Mouse (Mus musculus): Measurements from ENCODE around the gene Gm21992. TPM values are rescaled to one million over a fixed set of nuclear protein-coding genes. Genes with fewer than 3 reads are reported as not detected.

Gene Gm21992
- polyA plus RNA-seq, 1 experiment: 9.0 TPM

GRCm38 (mm10) chr19:4701221-4701620 lies 110.2 kb downstream of the Gm21992 start:
- Histone ChIP-seq H3K27ac (ENCODE audit: insufficient read depth, low read depth, low read length) (no peak overlapping the region), H3K4me3 (ENCODE audit: insufficient read depth, low read length) (no peak overlapping the region), H3K4me1 (ENCODE audit: control insufficient read depth, insufficient read depth, low read length) (peaks cover 11% of the 10 kb centered on the region)
- TF ChIP-seq POLR2A (IDR thresholded peaks at IDR 0.05; ENCODE audit: borderline replicate concordance, low read depth, low read length): no peak
- TF ChIP-seq CTCF (IDR thresholded peaks at IDR 0.05; ENCODE audit: low read depth, low read length): no peak

- Histone ChIP-seq H3K27ac (ENCODE audit: insufficient read depth, low read depth, low read length) (no peak overlapping the region), H3K4me1 (ENCODE audit: control insufficient read depth, insufficient read depth, low read length) (peaks cover 11% of the 10 kb centered on the region), H3K4me3 (ENCODE audit: insufficient read depth, low read length) (no peak overlapping the region)
- TF ChIP-seq CTCF (IDR thresholded peaks at IDR 0.05; ENCODE audit: low read depth, low read length) (no peak), POLR2A (IDR thresholded peaks at IDR 0.05; ENCODE audit: borderline replicate concordance, low read depth, low read length) (no peak)
Measured at GRCm38 (mm10) chr19:4700656-4701055, 110.8 kb downstream of the Gm21992 start.

- H3K27ac ChIP-seq (ENCODE audit: insufficient read depth, low read depth, low read length): no peak overlapping the region
- H3K4me3 ChIP-seq (ENCODE audit: insufficient read depth, low read length): no peak overlapping the region
- TF ChIP-seq POLR2A (IDR thresholded peaks at IDR 0.05; ENCODE audit: borderline replicate concordance, low read depth, low read length) (no peak), CTCF (IDR thresholded peaks at IDR 0.05; ENCODE audit: low read depth, low read length) (no peak)
- peaks cover 11% of the 10 kb centered on the region for H3K4me1 ChIP-seq (ENCODE audit: control insufficient read depth, insufficient read depth, low read length)
Measured at GRCm38 (mm10) chr19:4699821-4700220, 111.6 kb downstream of the Gm21992 start.

- no peak for TF ChIP-seq CTCF (IDR thresholded peaks at IDR 0.05; ENCODE audit: low read depth, low read length)
- TF ChIP-seq POLR2A (IDR thresholded peaks at IDR 0.05; ENCODE audit: borderline replicate concordance, low read depth, low read length): no peak
- no peak overlapping the region for H3K4me3 ChIP-seq (ENCODE audit: insufficient read depth, low read length)
- H3K27ac ChIP-seq (ENCODE audit: insufficient read depth, low read depth, low read length): no peak overlapping the region
- peaks cover 11% of the 10 kb centered on the region for H3K4me1 ChIP-seq (ENCODE audit: control insufficient read depth, insufficient read depth, low read length)
Measured at GRCm38 (mm10) chr19:4698856-4699255, 112.6 kb downstream of the Gm21992 start.

GRCm38 (mm10) chr19:4698205-4698677 lies 113.2 kb downstream of the Gm21992 start, which contains the start of gene Gm960:
Gm960 (minus strand) TSS chr19:4698668.
- Histone ChIP-seq H3K4me3 (ENCODE audit: insufficient read depth, low read length) (peak within 1 kb of the TSS; percentile 53), H3K4me1 (ENCODE audit: control insufficient read depth, insufficient read depth, low read length) (peaks cover 11% of the 10 kb centered on the region), H3K27ac (ENCODE audit: insufficient read depth, low read depth, low read length) (no peak within 1 kb of the TSS)
- no peak for TF ChIP-seq POLR2A (IDR thresholded peaks at IDR 0.05; ENCODE audit: borderline replicate concordance, low read depth, low read length)
- no peak for TF ChIP-seq CTCF (IDR thresholded peaks at IDR 0.05; ENCODE audit: low read depth, low read length)

- TF ChIP-seq CTCF (IDR thresholded peaks at IDR 0.05; ENCODE audit: low read depth, low read length) (no peak), POLR2A (IDR thresholded peaks at IDR 0.05; ENCODE audit: borderline replicate concordance, low read depth, low read length) (no peak)
- no peak overlapping the region for H3K27ac ChIP-seq (ENCODE audit: insufficient read depth, low read depth, low read length)
- H3K4me3 ChIP-seq (ENCODE audit: insufficient read depth, low read length): peak overlapping the region; percentile 53
- H3K4me1 ChIP-seq (ENCODE audit: control insufficient read depth, insufficient read depth, low read length): peaks cover 11% of the 10 kb centered on the region
Measured at GRCm38 (mm10) chr19:4697721-4698120, 113.7 kb downstream of the Gm21992 start.

GRCm38 (mm10) chr19:4697121-4697520 lies 114.3 kb downstream of the Gm21992 start:
- Histone ChIP-seq H3K4me1 (ENCODE audit: control insufficient read depth, insufficient read depth, low read length) (peaks cover 11% of the 10 kb centered on the region), H3K4me3 (ENCODE audit: insufficient read depth, low read length) (no peak overlapping the region), H3K27ac (ENCODE audit: insufficient read depth, low read depth, low read length) (no peak overlapping the region)
- TF ChIP-seq CTCF (IDR thresholded peaks at IDR 0.05; ENCODE audit: low read depth, low read length): no peak
- TF ChIP-seq POLR2A (IDR thresholded peaks at IDR 0.05; ENCODE audit: borderline replicate concordance, low read depth, low read length): no peak

- Histone ChIP-seq H3K4me3 (ENCODE audit: insufficient read depth, low read length) (no peak overlapping the region), H3K4me1 (ENCODE audit: control insufficient read depth, insufficient read depth, low read length) (peaks cover 4% of the 10 kb centered on the region), H3K27ac (ENCODE audit: insufficient read depth, low read depth, low read length) (no peak overlapping the region)
- TF ChIP-seq CTCF (IDR thresholded peaks at IDR 0.05; ENCODE audit: low read depth, low read length): no peak
- no peak for TF ChIP-seq POLR2A (IDR thresholded peaks at IDR 0.05; ENCODE audit: borderline replicate concordance, low read depth, low read length)
Measured at GRCm38 (mm10) chr19:4694346-4694745, 117.1 kb downstream of the Gm21992 start.

Other genes starting within 250 kb of the Gm21992 start
- gene Lrfn4, start 195.9 kb downstream of the Gm21992 start, polyA plus RNA-seq (2012; ENCODE audit: insufficient read depth, insufficient read length, missing spikeins): 0.50 and 0.73 TPM in 2 replicates
- 25.5 and 33.7 TPM in 2 replicates for gene Rce1, start 186.0 kb downstream of the Gm21992 start, polyA plus RNA-seq (2012; ENCODE audit: insufficient read depth, insufficient read length, missing spikeins)
- gene Gm960, start 112.9 kb downstream of the Gm21992 start, polyA plus RNA-seq (2012; ENCODE audit: insufficient read depth, insufficient read length, missing spikeins): not detected in 2 replicates
- not detected in 2 replicates for gene Sptbn2, start 100.4 kb downstream of the Gm21992 start, polyA plus RNA-seq (2012; ENCODE audit: insufficient read depth, insufficient read length, missing spikeins)
- 6.2 and 7.7 TPM in 2 replicates for gene Rbm4b, start 55.1 kb downstream of the Gm21992 start, polyA plus RNA-seq (2012; ENCODE audit: insufficient read depth, insufficient read length, missing spikeins)
- 18.5 and 18.6 TPM in 2 replicates for gene Rbm4, start 17.7 kb downstream of the Gm21992 start, polyA plus RNA-seq (2012; ENCODE audit: insufficient read depth, insufficient read length, missing spikeins)
- 21.0 and 22.9 TPM in 2 replicates for gene Rbm14, start within 50 bp of the Gm21992 start, polyA plus RNA-seq (2012; ENCODE audit: insufficient read depth, insufficient read length, missing spikeins)
- 42.5 and 42.8 TPM in 2 replicates for gene Ccs, start 27.7 kb upstream of the Gm21992 start, polyA plus RNA-seq (2012; ENCODE audit: insufficient read depth, insufficient read length, missing spikeins)
- gene Ccdc87, start 27.8 kb upstream of the Gm21992 start, polyA plus RNA-seq (2012; ENCODE audit: insufficient read depth, insufficient read length, missing spikeins): not detected in 2 replicates
- gene Ctsf, start 43.5 kb upstream of the Gm21992 start, polyA plus RNA-seq (2012; ENCODE audit: insufficient read depth, insufficient read length, missing spikeins): 23.6 and 29.5 TPM in 2 replicates
- gene Actn3, start 66.3 kb upstream of the Gm21992 start, polyA plus RNA-seq (2012; ENCODE audit: insufficient read depth, insufficient read length, missing spikeins): 0.56 TPM in 1 of 2 replicates, not detected in the other
- 12.0 and 14.2 TPM in 2 replicates for gene Zdhhc24, start 67.1 kb upstream of the Gm21992 start, polyA plus RNA-seq (2012; ENCODE audit: insufficient read depth, insufficient read length, missing spikeins)
- gene Bbs1, start 95.0 kb upstream of the Gm21992 start, polyA plus RNA-seq (2012; ENCODE audit: insufficient read depth, insufficient read length, missing spikeins): 2.0 and 3.0 TPM in 2 replicates
- gene Dpp3, start 116.7 kb upstream of the Gm21992 start, polyA plus RNA-seq (2012; ENCODE audit: insufficient read depth, insufficient read length, missing spikeins): 39.7 and 62.7 TPM in 2 replicates
- 4.6 and 5.4 TPM in 2 replicates for gene Peli3, start 131.5 kb upstream of the Gm21992 start, polyA plus RNA-seq (2012; ENCODE audit: insufficient read depth, insufficient read length, missing spikeins)
- 45.6 and 53.2 TPM in 2 replicates for gene Mrpl11, start 150.5 kb upstream of the Gm21992 start, polyA plus RNA-seq (2012; ENCODE audit: insufficient read depth, insufficient read length, missing spikeins)
- 1.3 and 1.6 TPM in 2 replicates for gene Npas4, start 178.7 kb upstream of the Gm21992 start, polyA plus RNA-seq (2012; ENCODE audit: insufficient read depth, insufficient read length, missing spikeins)
- gene Slc29a2, start 212.2 kb upstream of the Gm21992 start, polyA plus RNA-seq (2012; ENCODE audit: insufficient read depth, insufficient read length, missing spikeins): 0.91 and 1.2 TPM in 2 replicates
- gene B4gat1, start 227.2 kb upstream of the Gm21992 start, polyA plus RNA-seq (2012; ENCODE audit: insufficient read depth, insufficient read length, missing spikeins): 23.3 and 30.4 TPM in 2 replicates
- 1.6 and 2.2 TPM in 2 replicates for gene AC124502.3, start 227.3 kb upstream of the Gm21992 start, polyA plus RNA-seq (2012; ENCODE audit: insufficient read depth, insufficient read length, missing spikeins)
- gene Brms1, start 229.7 kb upstream of the Gm21992 start, polyA plus RNA-seq (2012; ENCODE audit: insufficient read depth, insufficient read length, missing spikeins): 58.2 and 63.1 TPM in 2 replicates
- 1.0 and 1.7 TPM in 2 replicates for gene Rin1, start 238.9 kb upstream of the Gm21992 start, polyA plus RNA-seq (2012; ENCODE audit: insufficient read depth, insufficient read length, missing spikeins)